Mouse (Mus musculus): Measurements from ENCODE around the gene Rps17.

The Rps17 gene

GRCm38 (mm10) chr7:81331851-81332250, 13.2 kb downstream of the Rps17 start:
- no peak for DNase-seq (ENCODE audit: extremely low read depth, low read depth)

- no peak for DNase-seq (ENCODE audit: extremely low read depth, low read depth)
Observed at GRCm38 (mm10) chr7:81330767-81331166, 14.3 kb downstream of the Rps17 start.

- DNase-seq (ENCODE audit: extremely low read depth, low read depth) = no peak
Observed at GRCm38 (mm10) chr7:81327661-81328060, 17.4 kb downstream of the Rps17 start.

- DNase-seq (ENCODE audit: extremely low read depth, low read depth) = no peak
Observed at GRCm38 (mm10) chr7:81326859-81327258, 18.2 kb downstream of the Rps17 start.

- DNase-seq (ENCODE audit: extremely low read depth, low read depth) = no peak
Observed at GRCm38 (mm10) chr7:81326043-81326442, 19.0 kb downstream of the Rps17 start.

DNA sequence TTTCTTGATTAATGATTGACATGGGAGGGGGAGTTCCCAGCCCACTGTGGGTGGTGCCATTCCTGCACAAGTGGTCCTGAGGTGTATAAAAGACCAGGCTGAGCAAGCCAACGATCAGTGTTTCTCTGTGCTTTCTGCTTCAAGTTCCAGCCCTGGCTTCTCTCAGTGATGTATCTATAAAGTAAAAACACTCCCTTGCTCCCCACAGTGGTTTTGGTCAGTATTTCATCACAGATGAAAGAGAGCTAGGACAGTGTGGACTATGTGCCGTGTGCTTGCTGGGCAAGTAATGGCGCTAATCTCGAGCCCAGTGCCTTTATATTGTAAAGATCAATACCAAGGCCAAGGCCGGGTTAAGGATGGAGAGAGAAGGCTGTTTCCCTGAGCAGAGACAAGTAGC, 23.3 kb downstream of the Rps17 start:
- DNase-seq (ENCODE audit: extremely low read depth, low read depth) = no peak

DNA sequence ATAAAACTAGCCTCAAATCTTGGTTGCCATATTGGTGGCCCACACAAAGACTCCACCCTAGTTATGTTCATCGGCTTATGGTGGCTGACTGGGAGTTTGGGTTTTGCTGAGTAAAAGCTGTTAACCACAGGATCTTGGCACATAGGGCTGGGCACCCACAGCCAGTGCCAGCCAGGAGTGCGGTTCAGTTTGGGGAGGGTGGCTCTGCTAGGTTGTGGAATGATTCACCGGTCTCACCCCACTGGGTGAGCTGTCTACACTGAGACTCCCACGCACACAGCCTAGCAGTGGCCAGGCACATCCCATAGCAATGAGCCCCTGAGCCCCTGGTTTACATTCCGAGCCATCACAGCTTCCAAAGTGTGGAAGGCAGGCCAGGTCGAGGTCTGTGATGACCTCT, 25.3 kb downstream of the Rps17 start:
- DNase-seq (ENCODE audit: extremely low read depth, low read depth) = no peak

- DNase-seq (ENCODE audit: extremely low read depth, low read depth) = no peak
Observed at GRCm38 (mm10) chr7:81315583-81315982, 29.5 kb downstream of the Rps17 start.

DNA sequence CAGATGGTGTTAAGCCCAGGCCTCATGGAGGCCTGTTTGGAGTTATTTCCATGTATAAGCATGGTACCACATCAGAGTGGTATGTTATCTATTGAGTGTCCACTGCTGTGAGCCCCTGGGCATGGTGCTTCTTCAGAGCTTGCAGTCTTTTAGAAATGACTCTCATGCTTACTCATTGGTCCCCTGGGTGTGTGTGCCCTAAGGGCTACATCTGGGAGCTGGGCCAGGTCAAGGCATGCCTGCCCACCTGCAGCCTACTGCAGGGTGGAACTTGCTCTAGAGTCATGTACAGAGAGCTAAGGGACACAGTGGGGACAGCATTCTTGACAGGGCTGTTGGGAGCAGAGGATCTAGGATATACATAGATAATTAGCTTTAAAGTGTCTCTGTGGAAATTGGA, 33.5 kb downstream of the Rps17 start:
- DNase-seq (ENCODE audit: extremely low read depth, low read depth) = no peak

DNA sequence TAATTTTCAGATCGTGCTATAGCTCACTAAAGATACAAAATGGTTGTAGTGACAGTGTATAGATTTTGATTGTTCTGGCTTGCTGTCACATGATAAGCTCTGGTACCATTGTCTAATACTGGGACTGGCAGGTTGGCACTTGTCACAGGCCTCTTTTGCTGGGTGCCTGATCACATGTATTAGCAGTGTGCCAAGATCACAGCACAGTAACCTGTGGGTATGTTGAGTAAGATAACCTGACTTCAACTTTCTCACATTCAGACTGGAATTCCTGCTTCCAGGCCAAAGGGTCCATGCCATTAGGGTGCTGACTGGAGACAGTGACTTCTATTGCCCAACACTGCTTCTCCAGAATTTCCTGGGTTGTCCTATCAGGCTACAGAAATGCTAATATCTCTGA, 33.9 kb downstream of the Rps17 start:
- DNase-seq (ENCODE audit: extremely low read depth, low read depth) = no peak

GRCm38 (mm10) chr7:81309247-81309646, 35.8 kb downstream of the Rps17 start:
- DNase-seq (ENCODE audit: extremely low read depth, low read depth) = no peak

GRCm38 (mm10) chr7:81307735-81308134, 37.3 kb downstream of the Rps17 start:
- DNase-seq (ENCODE audit: extremely low read depth, low read depth) = no peak

- no peak for DNase-seq (ENCODE audit: extremely low read depth, low read depth)
Observed at GRCm38 (mm10) chr7:81304675-81305074, 40.4 kb downstream of the Rps17 start.

DNA sequence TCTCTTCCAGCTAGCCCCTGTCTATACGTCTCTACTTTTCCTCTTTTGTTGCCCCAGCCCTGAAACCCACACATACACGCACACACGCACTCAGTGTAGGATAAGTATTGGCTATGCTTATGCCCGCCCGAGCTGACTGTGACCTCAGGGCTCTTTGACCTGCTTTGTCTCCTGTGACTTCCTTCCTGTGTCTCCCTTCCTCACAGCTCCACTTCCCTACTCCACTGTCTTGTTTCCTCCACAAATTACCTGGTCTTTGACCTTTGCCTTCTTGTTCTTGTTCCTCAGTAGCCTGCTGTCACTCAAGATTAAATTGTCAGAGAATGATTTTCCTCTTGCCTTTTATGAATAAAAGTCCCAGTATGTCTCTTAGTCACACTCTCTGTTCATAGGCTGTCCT, 41.0 kb downstream of the Rps17 start:
- DNase-seq (ENCODE audit: extremely low read depth, low read depth) = no peak

- DNase-seq (ENCODE audit: extremely low read depth, low read depth) = no peak
Observed at GRCm38 (mm10) chr7:81303682-81304081, 41.4 kb downstream of the Rps17 start.

GRCm38 (mm10) chr7:81301323-81301722, 43.7 kb downstream of the Rps17 start:
- DNase-seq (ENCODE audit: extremely low read depth, low read depth) = no peak

DNA sequence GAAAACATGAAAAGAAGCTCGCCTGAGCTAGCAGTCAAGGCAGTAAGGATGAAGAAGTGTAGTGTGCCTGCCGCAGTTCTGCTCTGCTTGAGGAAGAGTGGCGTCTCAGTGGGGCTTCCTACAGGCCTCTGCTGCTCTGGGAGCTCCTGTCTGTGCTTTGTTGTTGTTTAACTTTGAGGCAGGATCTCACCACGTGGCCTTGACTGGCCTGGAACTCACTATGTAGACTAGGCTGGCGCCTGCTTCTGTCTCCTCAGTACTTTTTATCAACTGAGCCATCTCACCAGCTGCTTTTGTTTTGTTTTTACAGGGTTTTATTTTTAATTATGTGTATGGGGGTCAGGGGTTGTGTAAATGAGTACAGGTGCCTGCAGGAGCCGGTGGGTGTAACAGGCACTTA, 46.8 kb downstream of the Rps17 start:
- no peak for DNase-seq (ENCODE audit: extremely low read depth, low read depth)

GRCm38 (mm10) chr7:81295169-81295568, 49.9 kb downstream of the Rps17 start:
- no peak for DNase-seq (ENCODE audit: extremely low read depth, low read depth)
